Mouse (Mus musculus) spleen, adult 2 months (tissue): ENCODE measurements around the gene Tor3a.

Experiments used
- CTCF ChIP-seq: fragments of 200-500 bp; IDR thresholded peaks from 2 replicates; pipeline ENCODE4 v1.5.1; 2011; ENCODE audit warnings: mild to moderate bottlenecking, inconsistent platforms; ENCODE audit not compliant: insufficient read depth, insufficient read length, insufficient replicate concordance; ENCODE audit errors: extremely low read depth
- POLR2A ChIP-seq: fragments of 200-500 bp; IDR thresholded peaks from 2 replicates; pipeline ENCODE4 v1.6.1; 2011; ENCODE audit warnings: low read depth, low read length, inconsistent platforms

DNA sequence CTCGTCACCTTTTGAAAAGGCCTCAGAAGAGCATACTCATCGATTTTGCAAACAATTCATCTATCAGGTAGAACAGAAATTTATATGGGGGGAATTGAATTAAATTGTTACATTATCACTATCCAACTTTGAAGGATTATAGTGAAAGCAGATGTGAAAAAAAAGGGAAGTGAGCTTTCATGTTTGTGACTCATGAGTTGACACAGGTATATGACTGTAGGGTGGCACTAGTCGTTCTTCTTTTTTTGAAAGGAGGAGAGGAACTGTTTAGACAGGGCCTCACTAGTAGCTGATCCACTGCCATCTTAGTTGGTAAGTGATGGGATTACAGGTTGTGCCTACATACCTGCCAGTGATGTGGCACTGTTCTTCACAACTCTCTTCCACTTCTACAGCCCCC, 34.5 kb upstream of the Tor3a start:
- TF ChIP-seq CTCF = no peak
- TF ChIP-seq POLR2A = no peak
